Mouse (Mus musculus): ENCODE data around the gene Ddx5. TPM values are rescaled to one million over a fixed set of nuclear protein-coding genes. Genes with fewer than 3 reads are reported as not detected.
"Not testable (repeated sequence)": the region's sequence is repeated elsewhere in the genome, so short reads cannot be mapped to it uniquely, and the experiment has no call there.

The Ddx5 gene
- polyA plus RNA-seq, 1 experiment, result 493 TPM

DNA sequence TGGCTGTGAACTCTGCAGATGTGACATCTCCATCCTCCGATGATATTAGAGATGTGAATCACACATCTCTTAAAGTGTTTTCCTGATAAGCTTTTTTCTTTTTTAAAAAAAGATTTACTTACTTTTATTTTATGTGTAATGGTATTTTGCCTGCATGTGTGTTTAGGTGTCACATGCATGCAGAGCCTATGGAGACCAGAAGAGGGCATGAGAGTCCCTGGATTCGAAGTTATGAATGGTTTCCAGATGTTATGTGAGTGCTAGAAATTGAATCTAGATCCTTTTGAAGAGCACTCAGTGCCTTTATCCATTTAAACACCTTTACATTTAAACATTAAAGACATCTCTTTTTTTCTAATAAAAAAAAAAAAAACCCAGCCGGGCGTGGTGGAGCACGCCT, 44.0 kb downstream of the Ddx5 start:
- no peaks in the 10 kb centered on the region for H3K4me1 ChIP-seq (ENCODE audit: control insufficient read depth, insufficient read depth, insufficient read length, low read length)
- no peaks in the 10 kb centered on the region for H3K27me3 ChIP-seq (ENCODE audit: control insufficient read depth, insufficient read depth, low read length)
- no peak overlapping the region for H3K27ac ChIP-seq (ENCODE audit: insufficient read depth, low read depth, low read length)
- no peak overlapping the region for H3K4me3 ChIP-seq (ENCODE audit: low read depth, low read length)
- no peaks in the 10 kb centered on the region for H3K36me3 ChIP-seq (ENCODE audit: control insufficient read depth, insufficient read depth, low read length)
- TF ChIP-seq POLR2A (IDR thresholded peaks at IDR 0.05; ENCODE audit: low read depth, low read length) (no peak), CTCF (IDR thresholded peaks at IDR 0.05; ENCODE audit: extremely low read depth, insufficient read length, insufficient replicate concordance, low read depth, low read length) (no peak)
- WGBS, result 91% methylated on average over 5 of the region's 5 CpGs

DNA sequence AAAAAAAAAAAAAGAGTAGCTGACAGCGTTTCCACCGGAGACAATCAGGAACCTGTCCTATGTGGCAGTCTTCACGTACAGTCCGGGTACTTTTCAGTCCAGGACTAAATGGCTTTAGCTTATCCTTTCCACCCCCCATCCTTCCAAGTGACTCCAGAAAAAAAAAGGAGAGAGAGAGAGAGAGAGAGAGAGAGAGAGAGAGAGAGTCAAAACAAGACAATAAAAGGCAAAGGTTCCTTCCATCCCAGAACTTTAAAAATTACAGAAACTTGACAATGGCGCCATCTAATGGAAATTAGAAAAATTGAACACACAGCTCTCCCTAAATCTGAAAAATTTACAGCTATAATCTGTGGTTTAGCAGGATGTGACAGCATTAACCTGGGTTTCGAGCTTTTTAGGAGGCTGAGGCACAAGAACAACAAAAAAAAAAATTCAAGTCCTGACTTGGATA, 46.6 kb downstream of the Ddx5 start:
- no peaks in the 10 kb centered on the region for H3K27me3 ChIP-seq (ENCODE audit: control insufficient read depth, insufficient read depth, low read length)
- H3K4me1 ChIP-seq (ENCODE audit: control insufficient read depth, insufficient read depth, insufficient read length, low read length), result no peaks in the 10 kb centered on the region
- no peak overlapping the region for H3K4me3 ChIP-seq (ENCODE audit: low read depth, low read length)
- 39% methylated on average over 6 of the region's 6 CpGs for WGBS
- no peak for TF ChIP-seq POLR2A (IDR thresholded peaks at IDR 0.05; ENCODE audit: low read depth, low read length)
- TF ChIP-seq CTCF (IDR thresholded peaks at IDR 0.05; ENCODE audit: extremely low read depth, insufficient read length, insufficient replicate concordance, low read depth, low read length), result no peak
- no peaks in the 10 kb centered on the region for H3K36me3 ChIP-seq (ENCODE audit: control insufficient read depth, insufficient read depth, low read length)
- no peak overlapping the region for H3K27ac ChIP-seq (ENCODE audit: insufficient read depth, low read depth, low read length)

DNA sequence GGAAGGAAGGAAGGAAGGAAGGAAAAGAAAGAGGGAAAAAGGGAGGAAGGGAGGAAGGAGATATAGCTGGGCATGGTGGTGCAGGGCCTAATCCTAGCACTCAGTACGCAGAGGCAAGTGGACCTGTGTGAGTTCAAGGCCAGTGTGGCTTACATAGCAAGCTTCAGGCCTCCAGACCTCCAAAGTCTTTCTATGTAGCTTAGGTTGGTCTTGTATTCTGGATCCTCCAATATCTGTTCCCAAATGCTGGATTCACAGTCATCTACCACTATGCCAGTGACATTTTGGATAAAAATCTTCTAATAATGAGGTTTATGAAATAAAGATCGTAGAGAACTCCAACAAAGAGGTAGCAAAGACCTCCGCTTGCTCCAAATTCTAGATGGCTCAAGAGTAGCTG, 47.2 kb downstream of the Ddx5 start:
- H3K4me3 ChIP-seq (ENCODE audit: low read depth, low read length), result no peak overlapping the region
- WGBS, result 92% methylated on average over 3 of the region's 3 CpGs
- TF ChIP-seq CTCF (IDR thresholded peaks at IDR 0.05; ENCODE audit: extremely low read depth, insufficient read length, insufficient replicate concordance, low read depth, low read length), result no peak
- no peak for TF ChIP-seq POLR2A (IDR thresholded peaks at IDR 0.05; ENCODE audit: low read depth, low read length)
- no peaks in the 10 kb centered on the region for H3K27me3 ChIP-seq (ENCODE audit: control insufficient read depth, insufficient read depth, low read length)
- no peaks in the 10 kb centered on the region for H3K4me1 ChIP-seq (ENCODE audit: control insufficient read depth, insufficient read depth, insufficient read length, low read length)
- H3K27ac ChIP-seq (ENCODE audit: insufficient read depth, low read depth, low read length), result no peak overlapping the region
- H3K36me3 ChIP-seq (ENCODE audit: control insufficient read depth, insufficient read depth, low read length), result no peaks in the 10 kb centered on the region

DNA sequence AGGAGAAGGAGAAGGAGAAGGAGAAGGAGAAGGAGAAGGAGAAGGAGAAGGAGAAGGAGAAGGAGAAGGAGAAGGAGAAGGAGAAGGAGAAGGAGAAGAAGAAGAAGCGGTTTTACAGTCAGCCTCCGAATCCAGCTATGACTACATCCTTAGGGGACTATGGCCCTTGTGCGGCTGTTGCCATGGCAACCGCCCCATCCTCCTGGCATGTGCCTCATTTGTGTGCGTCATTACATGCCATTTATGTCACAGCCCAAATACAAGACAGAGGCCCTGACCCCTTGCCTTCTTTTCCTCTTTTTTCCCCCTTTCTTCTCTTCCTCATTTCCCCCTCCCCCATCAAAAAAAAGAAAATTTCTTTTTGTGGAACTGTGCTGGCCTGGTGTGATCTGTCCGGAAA, 47.8 kb downstream of the Ddx5 start:
- H3K27me3 ChIP-seq (ENCODE audit: control insufficient read depth, insufficient read depth, low read length), result no peaks in the 10 kb centered on the region
- H3K4me1 ChIP-seq (ENCODE audit: control insufficient read depth, insufficient read depth, insufficient read length, low read length), result no peaks in the 10 kb centered on the region
- 88% methylated on average over 6 of the region's 6 CpGs for WGBS
- no peak overlapping the region for H3K4me3 ChIP-seq (ENCODE audit: low read depth, low read length)
- TF ChIP-seq POLR2A (IDR thresholded peaks at IDR 0.05; ENCODE audit: low read depth, low read length) (no peak), CTCF (IDR thresholded peaks at IDR 0.05; ENCODE audit: extremely low read depth, insufficient read length, insufficient replicate concordance, low read depth, low read length) (no peak)
- H3K36me3 ChIP-seq (ENCODE audit: control insufficient read depth, insufficient read depth, low read length), result no peaks in the 10 kb centered on the region
- no peak overlapping the region for H3K27ac ChIP-seq (ENCODE audit: insufficient read depth, low read depth, low read length)

DNA sequence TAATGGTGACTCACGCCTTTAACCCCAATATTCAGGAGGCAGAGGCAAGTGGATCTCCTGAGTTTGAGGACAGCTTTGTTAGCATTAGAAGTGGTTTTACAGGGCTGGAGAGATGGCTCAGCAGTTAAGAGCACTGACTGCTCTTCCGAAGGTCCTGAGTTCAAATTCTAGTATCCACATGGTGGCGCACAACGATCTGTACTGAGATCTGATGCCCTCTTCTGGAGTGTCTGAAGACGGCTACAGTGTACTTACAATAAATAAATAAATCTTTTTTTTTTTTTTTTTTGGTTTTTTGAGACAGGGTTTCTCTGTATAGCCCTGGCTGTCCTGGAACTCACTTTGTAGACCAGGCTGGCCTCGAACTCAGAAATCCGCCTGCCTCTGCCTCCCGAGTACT, 48.3 kb downstream of the Ddx5 start:
- not testable (repeated sequence) for H3K27ac ChIP-seq (ENCODE audit: insufficient read depth, low read depth, low read length); H3K36me3 ChIP-seq (ENCODE audit: control insufficient read depth, insufficient read depth, low read length)
- WGBS, result 93% methylated on average over 5 of the region's 8 CpGs

DNA sequence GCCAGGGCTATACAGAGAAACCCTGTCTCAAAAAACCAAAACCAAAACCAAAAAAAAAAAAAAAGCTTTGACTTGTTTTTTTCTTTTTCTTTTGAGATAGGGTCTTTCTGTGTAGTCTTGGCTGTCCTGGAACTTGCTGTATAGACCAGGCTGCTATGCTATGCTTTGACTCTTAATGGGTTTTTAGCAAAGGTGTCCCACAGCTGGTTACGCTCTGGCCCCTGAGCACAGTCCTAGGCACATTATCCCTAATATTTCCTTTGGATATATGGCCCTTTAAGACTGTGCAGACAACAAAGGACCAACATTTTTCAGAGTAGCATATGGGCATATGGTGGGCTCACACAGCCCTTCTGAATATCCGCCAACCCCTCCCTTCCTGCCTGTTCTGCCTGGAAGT, 49.9 kb downstream of the Ddx5 start:
- no peaks in the 10 kb centered on the region for H3K36me3 ChIP-seq (ENCODE audit: control insufficient read depth, insufficient read depth, low read length)
- no peak overlapping the region for H3K4me3 ChIP-seq (ENCODE audit: low read depth, low read length)
- H3K4me1 ChIP-seq (ENCODE audit: control insufficient read depth, insufficient read depth, insufficient read length, low read length), result no peaks in the 10 kb centered on the region
- TF ChIP-seq CTCF (IDR thresholded peaks at IDR 0.05; ENCODE audit: extremely low read depth, insufficient read length, insufficient replicate concordance, low read depth, low read length) (no peak), POLR2A (IDR thresholded peaks at IDR 0.05; ENCODE audit: low read depth, low read length) (no peak)
- no peaks in the 10 kb centered on the region for H3K27me3 ChIP-seq (ENCODE audit: control insufficient read depth, insufficient read depth, low read length)
- H3K27ac ChIP-seq (ENCODE audit: insufficient read depth, low read depth, low read length), result no peak overlapping the region
- WGBS, result 96% methylated on average over 2 of the region's 2 CpGs

More for the DNA sequence above, 48.3 kb downstream of the Ddx5 start:
- not testable (repeated sequence) for H3K4me1 ChIP-seq (ENCODE audit: control insufficient read depth, insufficient read depth, insufficient read length, low read length); H3K4me3 ChIP-seq (ENCODE audit: low read depth, low read length); H3K27me3 ChIP-seq (ENCODE audit: control insufficient read depth, insufficient read depth, low read length)

DNA sequence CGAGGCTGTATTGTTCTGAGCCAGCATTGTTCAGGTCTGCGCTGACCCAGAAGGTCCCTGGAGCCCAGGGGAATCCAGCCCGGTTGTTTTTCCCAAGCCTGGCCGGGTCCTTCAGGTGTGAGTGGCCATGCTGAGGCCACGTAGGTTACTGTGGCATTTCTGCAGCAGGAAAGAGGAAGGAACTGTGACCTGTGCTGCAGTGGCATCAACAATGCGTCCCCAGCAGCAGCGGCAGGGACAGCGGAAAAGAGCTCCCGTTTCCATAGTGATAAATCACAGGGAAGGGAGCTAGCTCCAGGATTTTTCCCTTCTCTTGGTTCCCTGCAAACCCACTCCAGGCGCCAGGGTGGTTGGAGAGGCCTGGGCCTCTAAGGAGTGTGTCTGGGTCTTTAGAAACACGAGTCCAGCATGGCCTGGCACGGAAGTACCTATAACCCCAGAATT, 51.8 kb downstream of the Ddx5 start:
- 72% methylated on average over 12 of the region's 12 CpGs for WGBS
- TF ChIP-seq CTCF (IDR thresholded peaks at IDR 0.05; ENCODE audit: extremely low read depth, insufficient read length, insufficient replicate concordance, low read depth, low read length) (no peak), POLR2A (IDR thresholded peaks at IDR 0.05; ENCODE audit: low read depth, low read length) (no peak)
- Histone ChIP-seq H3K27me3 (ENCODE audit: control insufficient read depth, insufficient read depth, low read length) (no peaks in the 10 kb centered on the region), H3K4me1 (ENCODE audit: control insufficient read depth, insufficient read depth, insufficient read length, low read length) (no peaks in the 10 kb centered on the region), H3K36me3 (ENCODE audit: control insufficient read depth, insufficient read depth, low read length) (no peaks in the 10 kb centered on the region), H3K27ac (ENCODE audit: insufficient read depth, low read depth, low read length) (0 out of 2 replicates have a peak overlapping the region, but pooled peaks have one; percentile 21), H3K4me3 (ENCODE audit: low read depth, low read length) (no peak overlapping the region)

DNA sequence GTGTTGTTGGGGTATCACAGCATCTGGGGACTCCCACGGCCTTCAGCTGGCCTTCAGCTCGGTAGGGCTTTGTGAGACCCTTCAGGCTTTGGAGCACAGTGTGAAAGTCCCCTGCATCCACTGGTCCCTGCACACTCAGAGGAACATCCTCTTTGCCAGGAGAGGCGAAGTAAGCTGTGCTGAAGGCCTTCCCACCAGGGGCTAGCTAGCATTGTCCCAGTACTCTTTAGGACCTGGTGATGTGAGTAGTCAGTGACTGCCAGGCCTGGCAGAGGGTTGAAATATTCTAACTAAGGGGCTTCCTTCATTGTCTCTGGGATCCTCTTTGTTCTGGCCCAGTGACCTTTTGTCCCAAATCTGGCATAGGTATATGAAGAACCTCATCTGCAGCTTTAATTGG, 52.4 kb downstream of the Ddx5 start:
- WGBS, result 86% methylated on average over 3 of the region's 3 CpGs

More for the DNA sequence above, 52.4 kb downstream of the Ddx5 start:
- Histone ChIP-seq H3K36me3 (ENCODE audit: control insufficient read depth, insufficient read depth, low read length) (no peaks in the 10 kb centered on the region), H3K27me3 (ENCODE audit: control insufficient read depth, insufficient read depth, low read length) (no peaks in the 10 kb centered on the region), H3K27ac (ENCODE audit: insufficient read depth, low read depth, low read length) (peak overlapping the region; percentile 21; the same call in 1 of the 2 replicates), H3K4me3 (ENCODE audit: low read depth, low read length) (no peak overlapping the region), H3K4me1 (ENCODE audit: control insufficient read depth, insufficient read depth, insufficient read length, low read length) (no peaks in the 10 kb centered on the region)
- TF ChIP-seq POLR2A (IDR thresholded peaks at IDR 0.05; ENCODE audit: low read depth, low read length) (no peak), CTCF (IDR thresholded peaks at IDR 0.05; ENCODE audit: extremely low read depth, insufficient read length, insufficient replicate concordance, low read depth, low read length) (no peak)

All from small intestine, adult 2 months (tissue).